Mouse (Mus musculus): ENCODE measurements around the gene Sim2. TPM values are rescaled to one million over a fixed set of nuclear protein-coding genes. Genes with fewer than 3 reads are reported as not detected.

The Sim2 gene
- 1 to 10 TPM in 1 of 4 experiments, under 1 TPM in 2, not detected in 1; 0.18 to 1.4 (median 0.23) TPM for total RNA-seq (2022)

GRCm38 (mm10) chr16:94084711-94085602 lies at the start of gene Sim2:
TSS of gene Sim2 (plus strand) at chr16:94084931.
- DNase-seq (ENCODE audit: low spot score in 2 of 2) = no peak

- DNase-seq (ENCODE audit: low spot score in 2 of 2) = no peak
Observed at GRCm38 (mm10) chr16:94037280-94037679, 47.5 kb upstream of the Sim2 start.

- peak; percentile 20 to 41 for DNase-seq (ENCODE audit: low spot score in 2 of 2)
Observed at GRCm38 (mm10) chr16:94038272-94038985, 46.3 kb upstream of the Sim2 start.

- DNase-seq (ENCODE audit: low spot score in 2 of 2) = no peak
Observed at GRCm38 (mm10) chr16:94038986-94039341, 45.8 kb upstream of the Sim2 start.

GRCm38 (mm10) chr16:94040485-94040884 lies 44.2 kb upstream of the Sim2 start:
- DNase-seq (ENCODE audit: low spot score in 2 of 2) = peak in 1 of 2 experiments; percentile 6

GRCm38 (mm10) chr16:94041065-94041712 lies 43.5 kb upstream of the Sim2 start:
- no peak for DNase-seq (ENCODE audit: low spot score in 2 of 2)

- DNase-seq (ENCODE audit: low spot score in 2 of 2) = no peak
Observed at GRCm38 (mm10) chr16:94043797-94044196, 40.9 kb upstream of the Sim2 start.

- DNase-seq (ENCODE audit: low spot score in 2 of 2) = peak; percentile 21 to 30
Observed at GRCm38 (mm10) chr16:94044996-94045395, 39.7 kb upstream of the Sim2 start.

- no peak for DNase-seq (ENCODE audit: low spot score in 2 of 2)
Observed at GRCm38 (mm10) chr16:94050368-94050767, 34.4 kb upstream of the Sim2 start.

GRCm38 (mm10) chr16:94055176-94055575 lies 29.6 kb upstream of the Sim2 start:
- no peak for DNase-seq (ENCODE audit: low spot score in 2 of 2)

- DNase-seq (ENCODE audit: low spot score in 2 of 2) = no peak
Observed at GRCm38 (mm10) chr16:94055576-94055975, 29.2 kb upstream of the Sim2 start.

- no peak for DNase-seq (ENCODE audit: low spot score in 2 of 2)
Observed at GRCm38 (mm10) chr16:94059820-94060219, 24.9 kb upstream of the Sim2 start.

GRCm38 (mm10) chr16:94064211-94064610 lies 20.5 kb upstream of the Sim2 start:
- no peak for DNase-seq (ENCODE audit: low spot score in 2 of 2)

GRCm38 (mm10) chr16:94065728-94066674 lies 18.7 kb upstream of the Sim2 start:
- no peak for DNase-seq (ENCODE audit: low spot score in 2 of 2)

GRCm38 (mm10) chr16:94066771-94067170 lies 18.0 kb upstream of the Sim2 start:
- DNase-seq (ENCODE audit: low spot score in 2 of 2) = no peak

- DNase-seq (ENCODE audit: low spot score in 2 of 2) = no peak
Observed at GRCm38 (mm10) chr16:94067280-94067679, 17.5 kb upstream of the Sim2 start.

- no peak for DNase-seq (ENCODE audit: low spot score in 2 of 2)
Observed at GRCm38 (mm10) chr16:94069061-94069460, 15.7 kb upstream of the Sim2 start.

- DNase-seq (ENCODE audit: low spot score in 2 of 2) = no peak
Observed at GRCm38 (mm10) chr16:94070920-94071319, 13.8 kb upstream of the Sim2 start.

- no peak for DNase-seq (ENCODE audit: low spot score in 2 of 2)
Observed at GRCm38 (mm10) chr16:94071468-94071867, 13.3 kb upstream of the Sim2 start.

GRCm38 (mm10) chr16:94075362-94076027 lies 9.2 kb upstream of the Sim2 start:
- no peak for DNase-seq (ENCODE audit: low spot score in 2 of 2)
